Mouse (Mus musculus): ENCODE measurements around the gene Rilpl1. TPM values are rescaled to one million over a fixed set of nuclear protein-coding genes. Genes with fewer than 3 reads are reported as not detected.
"Not testable (repeated sequence)": the region's sequence is repeated elsewhere in the genome, so short reads cannot be mapped to it uniquely, and the experiment has no call there.

Rilpl1 gene
- polyA plus RNA-seq, 1 experiment from 2014 or later = 11.6 TPM

- no peak overlapping the region for H3K27ac ChIP-seq (replicated peaks)
- H3K9ac ChIP-seq (replicated peaks) = no peak overlapping the region
- over 99% methylated on average over 3 of the region's 3 CpGs for WGBS
- ATAC-seq (replicated peaks) = no peak
- no peaks in the 10 kb centered on the region for H3K27me3 ChIP-seq
- peaks cover 7% of the 10 kb centered on the region for H3K4me1 ChIP-seq
- no peak overlapping the region for H3K4me3 ChIP-seq
- no peaks in the 10 kb centered on the region for H3K9me3 ChIP-seq
- peaks cover 7% of the 10 kb centered on the region; the same call in 1 of the 2 replicates for H3K36me3 ChIP-seq
- no peak overlapping the region for H3K4me2 ChIP-seq (replicated peaks)
Measured at GRCm38 (mm10) chr5:124500573-124500972, 30.6 kb downstream of the Rilpl1 start.

DNA sequence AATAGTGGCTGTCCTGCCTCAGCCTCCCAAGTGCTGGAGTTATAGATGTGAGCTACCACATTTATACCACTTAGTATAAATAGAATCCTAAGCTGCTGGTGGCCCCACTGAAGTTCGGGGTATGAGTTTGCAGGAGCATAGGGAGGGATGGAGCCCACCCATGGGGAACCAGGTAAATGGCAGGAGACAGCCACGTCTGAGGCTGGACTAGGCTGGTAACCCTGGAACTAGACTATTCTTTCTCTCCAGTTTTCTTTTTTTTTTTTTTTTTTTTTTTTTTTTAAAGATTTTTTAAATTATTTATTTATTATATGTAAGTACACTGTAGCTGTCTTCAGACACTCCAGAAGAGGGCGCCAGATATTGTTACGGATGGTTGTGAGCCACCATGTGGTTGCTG lies 31.2 kb downstream of the Rilpl1 start:
- not testable (repeated sequence) for H3K4me3 ChIP-seq; H3K27me3 ChIP-seq; H3K9me3 ChIP-seq; H3K36me3 ChIP-seq; ATAC-seq (replicated peaks); H3K4me2 ChIP-seq (replicated peaks); H3K9ac ChIP-seq (replicated peaks); H3K27ac ChIP-seq (replicated peaks)
- H3K4me1 ChIP-seq = peaks cover 11% of the 10 kb centered on the region
- WGBS = 77% methylated on average over 4 of the region's 4 CpGs

DNA sequence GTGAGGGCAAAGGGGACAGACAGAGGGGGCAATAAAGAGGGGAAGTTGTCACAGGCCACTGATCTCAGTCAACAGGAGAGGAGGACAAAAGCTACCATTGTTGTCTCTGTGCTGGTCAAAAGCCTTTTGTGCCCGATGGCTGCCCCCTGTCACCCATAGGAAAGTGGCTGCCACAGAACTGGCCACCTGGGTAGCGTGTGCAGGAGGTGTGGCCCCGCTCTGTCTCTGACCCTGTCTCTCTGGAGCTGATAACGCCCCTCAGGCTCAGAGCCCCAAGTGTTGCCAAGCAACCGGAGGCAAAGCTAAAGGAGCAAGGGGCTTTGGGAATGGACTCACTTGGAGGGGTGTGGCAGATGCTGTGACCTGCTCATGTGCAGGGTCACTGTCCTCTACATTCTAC lies 32.2 kb downstream of the Rilpl1 start:
- WGBS = 24% methylated on average over 5 of the region's 5 CpGs

GRCm38 (mm10) chr5:124498221-124498876 lies 32.8 kb downstream of the Rilpl1 start:
- Histone ChIP-seq H3K4me3 (no peak overlapping the region), H3K9ac (replicated peaks) (no peak overlapping the region), H3K27me3 (no peaks in the 10 kb centered on the region), H3K36me3 (peaks cover 7% of the 10 kb centered on the region; the same call in 1 of the 2 replicates), H3K9me3 (no peaks in the 10 kb centered on the region), H3K4me1 (peaks cover 11% of the 10 kb centered on the region), H3K4me2 (replicated peaks) (no peak overlapping the region), H3K27ac (replicated peaks) (no peak overlapping the region)
- ATAC-seq (replicated peaks) = no peak
- WGBS = 83% methylated on average over 9 of the region's 9 CpGs

More for the DNA sequence above, 32.2 kb downstream of the Rilpl1 start:
- Histone ChIP-seq H3K27me3 (no peaks in the 10 kb centered on the region), H3K4me3 (no peak overlapping the region), H3K4me1 (peaks cover 11% of the 10 kb centered on the region), H3K9me3 (no peaks in the 10 kb centered on the region), H3K27ac (replicated peaks) (no peak overlapping the region), H3K4me2 (replicated peaks) (no peak overlapping the region), H3K36me3 (peaks cover 7% of the 10 kb centered on the region; the same call in 1 of the 2 replicates), H3K9ac (replicated peaks) (no peak overlapping the region)
- ATAC-seq (replicated peaks) = no peak

- Histone ChIP-seq H3K4me3 (no peak overlapping the region), H3K9me3 (no peaks in the 10 kb centered on the region), H3K27me3 (no peaks in the 10 kb centered on the region), H3K4me1 (peaks cover 11% of the 10 kb centered on the region), H3K9ac (replicated peaks) (no peak overlapping the region), H3K4me2 (replicated peaks) (no peak overlapping the region), H3K36me3 (peaks cover 6% of the 10 kb centered on the region), H3K27ac (replicated peaks) (no peak overlapping the region; the same call in 1 of the 2 replicates)
- ATAC-seq (replicated peaks) = no peak
- 89% methylated on average over 15 of the region's 15 CpGs for WGBS
Measured at GRCm38 (mm10) chr5:124496614-124497514, 34.3 kb downstream of the Rilpl1 start.

DNA sequence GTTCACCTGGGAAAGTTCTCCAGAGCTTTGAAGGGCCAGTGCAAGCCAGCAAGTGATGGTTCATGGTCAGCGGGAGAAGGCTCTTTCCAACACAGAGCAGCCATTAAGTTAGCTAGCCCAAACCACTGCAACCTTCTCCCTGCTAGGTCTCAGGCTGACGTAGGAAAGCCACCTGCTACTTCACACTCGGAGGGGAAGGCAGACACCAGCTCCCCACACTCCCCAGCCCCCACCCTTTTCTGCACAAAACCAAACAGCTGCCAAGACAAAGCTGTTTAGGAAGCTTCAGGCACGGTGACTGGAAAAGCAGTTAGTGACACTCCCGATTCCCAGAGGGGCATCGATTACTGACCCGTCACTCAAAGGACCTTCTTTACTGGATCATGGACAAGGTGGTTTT lies 35.6 kb downstream of the Rilpl1 start:
- Histone ChIP-seq H3K4me3 (no peak overlapping the region), H3K4me1 (peaks cover 11% of the 10 kb centered on the region), H3K27ac (replicated peaks) (peak overlapping the region; percentile 51), H3K4me2 (replicated peaks) (no peak overlapping the region), H3K9me3 (no peaks in the 10 kb centered on the region), H3K27me3 (no peaks in the 10 kb centered on the region), H3K36me3 (peaks cover 14% of the 10 kb centered on the region), H3K9ac (replicated peaks) (no peak overlapping the region)
- ATAC-seq (replicated peaks) = no peak
- 59% methylated on average over 7 of the region's 7 CpGs for WGBS

DNA sequence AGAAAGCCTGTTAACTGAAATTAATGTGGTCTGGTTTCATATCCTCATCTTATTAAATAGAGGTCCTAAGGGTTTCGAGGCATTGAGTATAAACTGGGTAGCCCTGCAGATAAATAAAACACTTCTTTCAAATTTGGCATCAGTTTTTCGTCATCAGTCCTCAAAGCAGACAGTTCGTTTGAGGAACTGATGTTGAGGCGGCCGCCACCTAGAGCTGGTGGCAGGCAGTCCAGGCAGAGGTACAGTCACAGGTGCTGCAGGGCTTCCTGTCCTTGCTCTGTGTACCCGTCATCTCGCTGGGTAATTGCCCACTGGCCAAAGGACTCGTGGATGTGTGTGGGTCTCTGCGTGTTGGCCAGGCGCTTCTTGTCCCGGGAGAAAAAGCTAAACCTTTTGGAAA lies 37.7 kb downstream of the Rilpl1 start:
- Histone ChIP-seq H3K27ac (replicated peaks) (no peak overlapping the region), H3K36me3 (peaks cover 20% of the 10 kb centered on the region), H3K27me3 (no peaks in the 10 kb centered on the region), H3K9me3 (no peaks in the 10 kb centered on the region), H3K9ac (replicated peaks) (no peak overlapping the region), H3K4me3 (no peak overlapping the region), H3K4me1 (peaks cover 11% of the 10 kb centered on the region), H3K4me2 (replicated peaks) (no peak overlapping the region)
- WGBS = 90% methylated on average over 11 of the region's 11 CpGs
- ATAC-seq (replicated peaks) = no peak

- H3K27me3 ChIP-seq = no peaks in the 10 kb centered on the region
- no peak for ATAC-seq (replicated peaks)
- H3K4me3 ChIP-seq = no peak overlapping the region
- WGBS = 89% methylated on average over 4 of the region's 4 CpGs
- H3K9ac ChIP-seq (replicated peaks) = no peak overlapping the region
- no peak overlapping the region for H3K27ac ChIP-seq (replicated peaks)
- H3K4me2 ChIP-seq (replicated peaks) = no peak overlapping the region
- H3K4me1 ChIP-seq = peaks cover 11% of the 10 kb centered on the region
- no peaks in the 10 kb centered on the region for H3K9me3 ChIP-seq
- H3K36me3 ChIP-seq = peaks cover 20% of the 10 kb centered on the region
Measured at GRCm38 (mm10) chr5:124492618-124493017, 38.6 kb downstream of the Rilpl1 start.

DNA sequence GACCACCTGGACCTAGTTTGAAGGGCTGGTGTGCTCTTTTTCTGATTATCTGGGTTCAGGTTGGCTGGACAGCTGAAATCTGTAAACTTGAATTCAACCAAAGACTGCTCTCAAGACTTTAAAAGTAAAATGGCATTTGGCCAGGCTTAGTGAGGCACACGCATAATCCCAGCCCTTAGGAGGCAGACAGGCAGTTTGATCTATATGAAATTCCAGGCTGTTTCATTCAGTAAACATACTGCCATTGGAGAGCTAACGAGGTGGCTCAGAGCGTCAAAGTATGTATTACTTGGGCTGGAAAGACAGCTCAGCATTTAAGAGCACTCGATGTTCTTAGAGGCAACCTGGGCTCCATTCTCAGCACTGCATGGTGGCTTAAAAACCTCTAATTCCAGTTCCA lies 39.5 kb downstream of the Rilpl1 start:
- H3K4me2 ChIP-seq (replicated peaks) = no peak overlapping the region
- no peak overlapping the region for H3K27ac ChIP-seq (replicated peaks)
- no peak for ATAC-seq (replicated peaks)
- peaks cover 11% of the 10 kb centered on the region for H3K4me1 ChIP-seq
- H3K4me3 ChIP-seq = no peak overlapping the region
- H3K36me3 ChIP-seq = peaks cover 20% of the 10 kb centered on the region
- H3K9me3 ChIP-seq = no peaks in the 10 kb centered on the region
- no peak overlapping the region for H3K9ac ChIP-seq (replicated peaks)
- 45% methylated on average over 4 of the region's 4 CpGs for WGBS
- no peaks in the 10 kb centered on the region for H3K27me3 ChIP-seq

- ATAC-seq (replicated peaks) = no peak
- peaks cover 9% of the 10 kb centered on the region for H3K4me1 ChIP-seq
- H3K4me2 ChIP-seq (replicated peaks) = no peak overlapping the region
- no peaks in the 10 kb centered on the region for H3K9me3 ChIP-seq
- H3K27ac ChIP-seq (replicated peaks) = no peak overlapping the region
- WGBS = 94% methylated on average over 3 of the region's 3 CpGs
- H3K4me3 ChIP-seq = no peak overlapping the region
- no peaks in the 10 kb centered on the region for H3K27me3 ChIP-seq
- peaks cover 20% of the 10 kb centered on the region for H3K36me3 ChIP-seq
- H3K9ac ChIP-seq (replicated peaks) = no peak overlapping the region
Measured at GRCm38 (mm10) chr5:124488885-124489284, 42.3 kb downstream of the Rilpl1 start.

GRCm38 (mm10) chr5:124485654-124486053 lies 45.5 kb downstream of the Rilpl1 start:
- ATAC-seq (replicated peaks) = no peak
- Histone ChIP-seq H3K27ac (replicated peaks) (no peak overlapping the region), H3K9ac (replicated peaks) (no peak overlapping the region), H3K4me1 (peaks cover 14% of the 10 kb centered on the region), H3K4me3 (no peak overlapping the region), H3K36me3 (peaks cover 7% of the 10 kb centered on the region; the same call in 1 of the 2 replicates), H3K4me2 (replicated peaks) (no peak overlapping the region), H3K27me3 (no peaks in the 10 kb centered on the region), H3K9me3 (no peaks in the 10 kb centered on the region)
- WGBS = 89% methylated on average over 5 of the region's 5 CpGs

DNA sequence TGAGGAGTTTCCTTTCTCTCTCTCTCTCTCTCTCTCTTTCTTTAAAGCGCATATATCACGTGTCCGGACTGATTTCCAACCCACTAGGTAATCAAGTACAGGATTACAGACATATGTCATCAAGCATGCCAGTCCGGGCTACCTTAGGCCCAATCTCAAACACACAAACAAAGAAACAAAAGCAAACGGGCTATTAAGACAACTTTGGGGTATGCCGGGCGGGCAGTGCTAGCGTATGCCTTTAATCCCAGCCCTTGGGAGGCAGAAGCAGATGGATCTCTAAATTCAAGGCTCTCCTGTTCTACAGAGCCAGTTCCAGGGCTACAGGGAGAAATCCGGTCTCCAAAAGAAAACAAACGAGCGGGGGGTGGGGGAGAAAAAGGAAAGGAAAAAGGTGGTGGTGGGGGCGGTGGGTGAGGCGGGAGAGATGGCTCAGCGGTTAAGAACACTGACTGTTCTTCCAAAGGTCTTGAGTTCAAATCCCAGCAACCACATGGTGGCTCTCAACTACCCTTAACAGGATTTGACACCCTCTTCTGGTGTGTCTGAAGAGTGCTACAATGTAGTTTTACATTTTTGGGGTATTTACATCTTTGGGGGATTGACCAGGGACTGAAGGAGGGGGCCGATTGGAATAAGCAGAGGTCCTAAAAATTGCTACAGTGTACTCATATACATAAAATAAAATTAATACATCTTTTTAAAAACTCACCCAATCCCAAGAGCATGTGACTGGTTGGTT lies 47.4 kb downstream of the Rilpl1 start:
- peak; percentile 69 for ATAC-seq (replicated peaks)
- H3K4me2 ChIP-seq (replicated peaks) = peak overlapping the region; percentile 64
- H3K9me3 ChIP-seq = no peaks in the 10 kb centered on the region
- no peaks in the 10 kb centered on the region for H3K27me3 ChIP-seq
- peak overlapping the region; percentile 100 for H3K27ac ChIP-seq (replicated peaks)
- peaks cover 15% of the 10 kb centered on the region for H3K4me1 ChIP-seq
- WGBS = 7% methylated on average over 15 of the region's 15 CpGs
- no peaks in the 10 kb centered on the region for H3K36me3 ChIP-seq
- peak overlapping the region; percentile 87 for H3K9ac ChIP-seq (replicated peaks)
- H3K4me3 ChIP-seq = peak overlapping the region; percentile 89
